Comparison of ENCODE assay signal across 8 mouse cellular contexts in genomic region chr7:127992488-127993340, GRCm38 (mm10). TPM values are rescaled to one million over a fixed set of nuclear protein-coding genes. Genes with fewer than 3 reads are reported as not detected.
DNase-seq lines count a peak whose midpoint lies in the region; ATAC-seq and TF ChIP-seq lines count a peak whose summit lies in the region.

No protein-coding gene starts in this region.

- peak overlapping the region; percentile 49 for H3K4me3 ChIP-seq in heart, adult 2 months
- peak overlapping the region; percentile 74 for H3K4me3 ChIP-seq in spleen, adult 2 months (ENCODE audit: extremely low read depth, insufficient read depth, insufficient read length)
- peak overlapping the region; percentile 60 for H3K4me3 ChIP-seq in liver, embryonic 13.5 days (replicated peaks)

- no peak for TF ChIP-seq CTCF in heart, adult 2 months (IDR thresholded peaks at IDR 0.05)
- no peak for TF ChIP-seq CTCF in spleen, adult 2 months (IDR thresholded peaks at IDR 0.05; ENCODE audit: extremely low read depth, insufficient read depth, insufficient read length, insufficient replicate concordance)

- no peak for TF ChIP-seq EP300 in heart, adult 2 months (IDR thresholded peaks at IDR 0.05; ENCODE audit: insufficient read depth, low read depth, low read length)

- peak; percentile 69 for ATAC-seq in liver, embryonic 13.5 days (ENCODE audit: low read depth)
- no peak for ATAC-seq in erythroid progenitor cell, adult 5-6 weeks (replicated peaks; ENCODE audit: low FRiP score, poor library complexity, severe bottlenecking)

- peak overlapping the region; percentile 24; the same call in 1 of the 2 replicates for H3K9ac ChIP-seq in heart, adult 2 months (ENCODE audit: low read depth, low read length)
- H3K9ac ChIP-seq in liver, embryonic 13.5 days: peak overlapping the region; percentile 71

- H3K9me3 ChIP-seq in liver, embryonic 13.5 days (replicated peaks): no peaks in the 10 kb centered on the region

- no peak for DNase-seq in heart, adult 2 months
- no peak for DNase-seq in heart, postnatal 4 days
- no peak for DNase-seq in spleen, adult 2 months (ENCODE audit: low read depth in 1 of 2, low spot score in 2 of 2)
- DNase-seq in spleen, postnatal 14 days (ENCODE audit: low spot score in 2 of 2): no peak
- DNase-seq in liver, embryonic 13.5 days: no peak
- DNase-seq in thymus, postnatal 36 days: peak; percentile 39 to 59
- DNase-seq in frontal cortex, postnatal 25 days (ENCODE audit: low spot score in 2 of 2): no peak

- no peaks in the 10 kb centered on the region for H3K79me2 ChIP-seq in heart, adult 2 months (replicated peaks; ENCODE audit: control insufficient read depth, insufficient read depth, low read length)

- intact Hi-C loops in heart, adult 2 months (cut with DNase I): no loop called here

- H3K4me2 ChIP-seq in liver, embryonic 13.5 days: peak overlapping the region; percentile 78

- WGBS in heart, adult 2 months: 24% methylated on average over 5 of the region's 5 CpGs
- 15% methylated on average over 5 of the region's 5 CpGs for WGBS in spleen, adult 2 months
- 23% methylated on average over 5 of the region's 5 CpGs for WGBS in liver, embryonic 13.5 days (ENCODE audit: insufficient replicate concordance)

- no peak; the same call in 1 of the 2 replicates for TF ChIP-seq POLR2A in heart, adult 2 months (IDR thresholded peaks at IDR 0.05; ENCODE audit: insufficient read depth, low read depth, low read length)
- no peak for TF ChIP-seq POLR2A in spleen, adult 2 months (IDR thresholded peaks at IDR 0.05; ENCODE audit: low read depth, low read length)

- no peaks in the 10 kb centered on the region for H3K36me3 ChIP-seq in heart, adult 2 months (ENCODE audit: control insufficient read depth, insufficient read depth, low read length)
- peaks cover 9% of the 10 kb centered on the region for H3K36me3 ChIP-seq in spleen, adult 2 months (ENCODE audit: control insufficient read depth, insufficient read depth, low read length)
- H3K36me3 ChIP-seq in liver, embryonic 13.5 days: peaks cover 28% of the 10 kb centered on the region

- H3K27ac ChIP-seq in heart, adult 2 months: peak overlapping the region; percentile 41
- peak overlapping the region; percentile 80 for H3K27ac ChIP-seq in spleen, adult 2 months (ENCODE audit: insufficient read depth, low read length)
- H3K27ac ChIP-seq in liver, embryonic 13.5 days: peak overlapping the region; percentile 69

- H3K4me1 ChIP-seq in heart, adult 2 months (ENCODE audit: control insufficient read depth, insufficient read depth, low read length): peaks cover 4% of the 10 kb centered on the region
- H3K4me1 ChIP-seq in spleen, adult 2 months (ENCODE audit: control insufficient read depth, insufficient read depth, insufficient read length): peaks cover 5% of the 10 kb centered on the region; the same call in 1 of the 2 replicates
- H3K4me1 ChIP-seq in liver, embryonic 13.5 days (replicated peaks): peaks cover 43% of the 10 kb centered on the region

- no peaks in the 10 kb centered on the region for H3K27me3 ChIP-seq in heart, adult 2 months (ENCODE audit: control insufficient read depth, insufficient read depth, low read length)
- no peaks in the 10 kb centered on the region for H3K27me3 ChIP-seq in spleen, adult 2 months (ENCODE audit: control insufficient read depth, insufficient read depth, low read length)
- no peaks in the 10 kb centered on the region for H3K27me3 ChIP-seq in liver, embryonic 13.5 days

RNA-seq across cellular contexts. Expression of gene Pycard, which starts 1.0 kb away (rescaled TPM):
- total RNA-seq in heart, adult 2 months (2021): 1 to 10 TPM; 6.9 to 8.8 TPM
- 28.3 and 32.8 TPM in 2 replicates for polyA plus RNA-seq in heart, adult 2 months (2012; rRNA removed)
- total RNA-seq in heart, postnatal 4 days (2021): 10 to 100 TPM; 28.1 to 31.9 TPM
- 98.6 and 100 TPM in 2 replicates for polyA plus RNA-seq in spleen, adult 2 months (2012; rRNA removed)
- polyA plus RNA-seq in liver, embryonic 13.5 days (2015; fragmentation: Nextera tagmentation; extraction: Ambion mirVana): 23.7 and 31.2 TPM in 2 replicates
- 12.2 and 56.9 TPM in 2 replicates for total RNA-seq in erythroid progenitor cell, adult 5-6 weeks (2015; ENCODE audit: low replicate concordance)
- total RNA-seq in erythroid progenitor cell, adult 5-6 weeks (2017; ENCODE audit: low replicate concordance): 2.2 and 5.7 TPM in 2 replicates

RNA-seq across cellular contexts. Expression of gene Trim72, which starts 11.0 kb away (rescaled TPM):
- 100 to 1,000 TPM; 252 to 303 TPM for total RNA-seq in heart, adult 2 months (2021)
- 218 and 278 TPM in 2 replicates for polyA plus RNA-seq in heart, adult 2 months (2012; rRNA removed)
- total RNA-seq in heart, postnatal 4 days (2021): 10 to 100 TPM; 66.9 to 69.8 TPM
- polyA plus RNA-seq in spleen, adult 2 months (2012; rRNA removed): 0.19 and 0.33 TPM in 2 replicates
- polyA plus RNA-seq in liver, embryonic 13.5 days (2015; fragmentation: Nextera tagmentation; extraction: Ambion mirVana): not detected in 2 replicates
- not detected in 2 replicates for total RNA-seq in erythroid progenitor cell, adult 5-6 weeks (2015; ENCODE audit: low replicate concordance)
- not detected in 2 replicates for total RNA-seq in erythroid progenitor cell, adult 5-6 weeks (2017; ENCODE audit: low replicate concordance)

RNA-seq across cellular contexts. Expression of gene Fus, which starts 25.5 kb away (rescaled TPM):
- 100 to 1,000 TPM; 151 to 181 TPM for total RNA-seq in heart, adult 2 months (2021)
- polyA plus RNA-seq in heart, adult 2 months (2012; rRNA removed): 222 and 261 TPM in 2 replicates
- total RNA-seq in heart, postnatal 4 days (2021): 100 to 1,000 TPM; 402 to 429 TPM
- 239 and 285 TPM in 2 replicates for polyA plus RNA-seq in spleen, adult 2 months (2012; rRNA removed)
- 160 and 170 TPM in 2 replicates for polyA plus RNA-seq in liver, embryonic 13.5 days (2015; fragmentation: Nextera tagmentation; extraction: Ambion mirVana)
- total RNA-seq in erythroid progenitor cell, adult 5-6 weeks (2015; ENCODE audit: low replicate concordance): 125 and 187 TPM in 2 replicates
- total RNA-seq in erythroid progenitor cell, adult 5-6 weeks (2017; ENCODE audit: low replicate concordance): 81.2 and 118 TPM in 2 replicates

RNA-seq across cellular contexts. Expression of gene Prss36, which starts 46.2 kb away (rescaled TPM):
- total RNA-seq in heart, adult 2 months (2021): 1 to 10 TPM; 6.0 to 9.7 TPM
- polyA plus RNA-seq in heart, adult 2 months (2012; rRNA removed): 21.4 and 23.1 TPM in 2 replicates
- 1 to 10 TPM; 4.0 to 4.8 TPM for total RNA-seq in heart, postnatal 4 days (2021)
- 4.4 and 6.0 TPM in 2 replicates for polyA plus RNA-seq in spleen, adult 2 months (2012; rRNA removed)
- 4.0 and 4.1 TPM in 2 replicates for polyA plus RNA-seq in liver, embryonic 13.5 days (2015; fragmentation: Nextera tagmentation; extraction: Ambion mirVana)
- 3.8 TPM in 1 of 2 replicates, not detected in the other for total RNA-seq in erythroid progenitor cell, adult 5-6 weeks (2015; ENCODE audit: low replicate concordance)
- total RNA-seq in erythroid progenitor cell, adult 5-6 weeks (2017; ENCODE audit: low replicate concordance): not detected in 2 replicates

Comparison
In these comparisons a context has a peak if more than half of its experiments do, and no peak if none do; other contexts are left out.
1. DNase-seq: peak in thymus, postnatal 36 days (2 of 2); none in heart, adult 2 months (0 of 2), heart, postnatal 4 days (single experiment), spleen, adult 2 months (0 of 2), spleen, postnatal 14 days (0 of 2), liver, embryonic 13.5 days (single experiment) and frontal cortex, postnatal 25 days (0 of 2).
2. RNA of gene Trim72, which starts 11.0 kb away (total RNA-seq): 252 to 303 TPM in heart, adult 2 months and 66.9 to 69.8 TPM in heart, postnatal 4 days; not detected in erythroid progenitor cell, adult 5-6 weeks; every median in the first group is over 10 times any median in the second.
3. Peak in every context shown above with its lines, with median percentiles within 50 percentile points of each other: H3K27ac ChIP-seq and H3K4me3 ChIP-seq.